Mouse (Mus musculus): Measurements from ENCODE around the gene Rnf8.

- TF ChIP-seq CTCF (IDR thresholded peaks at IDR 0.05; ENCODE audit: borderline replicate concordance, control insufficient read depth, extremely low read depth, insufficient read depth, low read length, poor library complexity) (no peak), POLR2A (IDR thresholded peaks at IDR 0.05; ENCODE audit: control insufficient read depth, extremely low read depth, insufficient read depth, low read length, poor library complexity) (no peak)
These were observed 79.0 kb downstream of the Rnf8 start for GRCm38 (mm10) chr17:29693571-29693970.
